Mouse (Mus musculus) spleen, adult 2 months (tissue): Measurements from ENCODE around the gene Fam43a.

Experiments
- CTCF ChIP-seq: fragments of 200-500 bp; IDR thresholded peaks from 2 replicates; pipeline ENCODE4 v1.5.1; 2011; ENCODE audit warnings: mild to moderate bottlenecking, inconsistent platforms; ENCODE audit not compliant: insufficient read depth, insufficient read length, insufficient replicate concordance; ENCODE audit errors: extremely low read depth
- POLR2A ChIP-seq: fragments of 200-500 bp; IDR thresholded peaks from 2 replicates; pipeline ENCODE4 v1.6.1; 2011; ENCODE audit warnings: low read depth, low read length, inconsistent platforms

GRCm38 (mm10) chr16:30605528-30605927, 6.0 kb downstream of the Fam43a start:
- TF ChIP-seq CTCF (no peak), POLR2A (no peak)
